Mouse (Mus musculus): ENCODE results near the gene Ceacam16.

- TF ChIP-seq CTCF (IDR thresholded peaks at IDR 0.05; ENCODE audit: borderline replicate concordance, insufficient read depth, low read depth, low read length) (no peak), POLR2A (IDR thresholded peaks at IDR 0.05; ENCODE audit: borderline replicate concordance, insufficient read depth, low read length) (no peak)
Measured at GRCm38 (mm10) chr7:19818440-19818839, 42.7 kb downstream of the Ceacam16 start.

Measured in cerebellum, adult 2 months (tissue).